Mouse (Mus musculus) heart, embryonic 12.5 days (tissue): ENCODE measurements around the gene Muc3. TPM values are rescaled to one million over a fixed set of nuclear protein-coding genes. Genes with fewer than 3 reads are reported as not detected.
"Not testable (repeated sequence)": the region's sequence is repeated elsewhere in the genome, so short reads cannot be mapped to it uniquely, and the experiment has no call there.

Source experiments
- ATAC-seq: fragments of 200-750 bp; cut with Nextera tagmentation; 2 replicates; pipeline ENCODE4 v1.8.0; 2017; ENCODE audit warnings: moderate TSS enrichment, moderate library complexity; ENCODE audit not compliant: insufficient number of reproducible peaks, low FRiP score
- H3K27ac ChIP-seq: fragments of 300-500 bp; sonication (generic); 2 replicates; pipeline ENCODE4 v1.5.1; 2016; ENCODE audit warnings: mild to moderate bottlenecking, moderate library complexity; ENCODE audit not compliant: poor library complexity, severe bottlenecking
- H3K27me3 ChIP-seq: fragments of 300-500 bp; sonication (generic); replicated peaks from 2 replicates; pipeline ENCODE4 v1.6.1; 2016; ENCODE audit warnings: mild to moderate bottlenecking, moderate library complexity
- H3K36me3 ChIP-seq: fragments of 300-500 bp; sonication (generic); 2 replicates; pipeline ENCODE4 v1.6.1; 2016; ENCODE audit warnings: mild to moderate bottlenecking, moderate library complexity
- H3K4me1 ChIP-seq: fragments of 300-500 bp; sonication (generic); replicated peaks from 2 replicates; pipeline ENCODE4 v1.6.1; 2016; ENCODE audit warnings: mild to moderate bottlenecking
- H3K4me2 ChIP-seq: fragments of 300-500 bp; sonication (generic); 2 replicates; pipeline ENCODE4 v1.6.1; 2016; ENCODE audit warnings: mild to moderate bottlenecking, moderate library complexity
- H3K4me3 ChIP-seq: fragments of 300-500 bp; sonication (generic); 2 replicates; pipeline ENCODE4 v1.5.1; 2016; ENCODE audit warnings: mild to moderate bottlenecking
- H3K9ac ChIP-seq: fragments of 300-500 bp; sonication (generic); 2 replicates; pipeline ENCODE4 v1.6.1; 2016; ENCODE audit warnings: mild to moderate bottlenecking, moderate library complexity
- H3K9me3 ChIP-seq: fragments of 300-500 bp; sonication (generic); replicated peaks from 2 replicates; pipeline ENCODE4 v1.6.1; 2016; ENCODE audit warnings: mild to moderate bottlenecking, moderate library complexity
- WGBS: fragments of 180-500 bp; shearing (Covaris S2); methylation state at CpG from one replicate; pipeline ENCODE4 v1.1.7; 2016; 5-methylcytosine and 5-hydroxymethylcytosine counted together
- polyA plus RNA-seq: library from polyadenylated mRNA; unstranded; fragments of >200 nt; fragmentation: Nextera tagmentation; extraction: Ambion mirVana; gene quantifications from 2 replicates; pipeline ENCODE4 v1.2.1, GENCODE M21; 2016

The Muc3 gene
- polyA plus RNA-seq, 1 experiment from 2014 or later = not detected

- H3K4me2 ChIP-seq = no peak overlapping the region
- H3K4me3 ChIP-seq = no peak overlapping the region
- 0 out of 2 replicates have a peak, but pooled peaks cover 3% of the 10 kb centered on the region for H3K4me1 ChIP-seq
- WGBS = 13% methylated on average over 14 of the region's 14 CpGs
- no peaks in the 10 kb centered on the region for H3K27me3 ChIP-seq
- H3K36me3 ChIP-seq = no peaks in the 10 kb centered on the region
- H3K9me3 ChIP-seq = no peaks in the 10 kb centered on the region
- H3K9ac ChIP-seq = peak overlapping the region; percentile 28; the same call in 1 of the 2 replicates
- no peak overlapping the region for H3K27ac ChIP-seq
- peak; percentile 72; the same call in 1 of the 2 replicates for ATAC-seq
Measured at GRCm38 (mm10) chr5:137122686-137123193, 26.4 kb downstream of the Muc3 start.

- H3K36me3 ChIP-seq = no peaks in the 10 kb centered on the region
- H3K27ac ChIP-seq = no peak overlapping the region
- WGBS = 69% methylated on average over 4 of the region's 4 CpGs
- H3K9me3 ChIP-seq = no peaks in the 10 kb centered on the region
- ATAC-seq = no peak
- H3K4me3 ChIP-seq = no peak overlapping the region
- H3K4me1 ChIP-seq = peaks cover 8% of the 10 kb centered on the region
- no peak overlapping the region for H3K4me2 ChIP-seq
- H3K9ac ChIP-seq = no peak overlapping the region
- no peaks in the 10 kb centered on the region for H3K27me3 ChIP-seq
Measured at GRCm38 (mm10) chr5:137121280-137121679, 27.8 kb downstream of the Muc3 start.

- Histone ChIP-seq H3K27me3 (no peaks in the 10 kb centered on the region), H3K4me2 (no peak overlapping the region), H3K4me1 (peaks cover 18% of the 10 kb centered on the region), H3K36me3 (peaks cover 9% of the 10 kb centered on the region), H3K9ac (no peak overlapping the region), H3K9me3 (0 out of 2 replicates have a peak, but pooled peaks cover under 1% of the 10 kb centered on the region), H3K27ac (no peak overlapping the region), H3K4me3 (no peak overlapping the region)
- ATAC-seq = no peak
- 76% methylated on average over 4 of the region's 4 CpGs for WGBS
Measured at GRCm38 (mm10) chr5:137118878-137119277, 30.2 kb downstream of the Muc3 start.

GRCm38 (mm10) chr5:137117994-137118393 lies 31.1 kb downstream of the Muc3 start:
- not testable (repeated sequence) for H3K27ac ChIP-seq, ATAC-seq
- peaks cover 18% of the 10 kb centered on the region for H3K4me1 ChIP-seq

GRCm38 (mm10) chr5:137116987-137117386 lies 32.1 kb downstream of the Muc3 start:
- peaks cover 26% of the 10 kb centered on the region for H3K36me3 ChIP-seq
- no peaks in the 10 kb centered on the region for H3K27me3 ChIP-seq
- 76% methylated on average over 2 of the region's 2 CpGs for WGBS
- 0 out of 2 replicates have a peak, but pooled peaks cover 2% of the 10 kb centered on the region for H3K9me3 ChIP-seq
- peak overlapping the region; percentile 88 for H3K4me2 ChIP-seq
- no peak overlapping the region for H3K4me3 ChIP-seq
- H3K9ac ChIP-seq = no peak overlapping the region
- peaks cover 15% of the 10 kb centered on the region for H3K4me1 ChIP-seq
- H3K27ac ChIP-seq = peak overlapping the region; percentile 83; the same call in 1 of the 2 replicates
- no peak for ATAC-seq

More at GRCm38 (mm10) chr5:137117994-137118393, 31.1 kb downstream of the Muc3 start:
- not testable (repeated sequence) for H3K9ac ChIP-seq, H3K27me3 ChIP-seq, H3K4me2 ChIP-seq, H3K9me3 ChIP-seq, H3K4me3 ChIP-seq
- H3K36me3 ChIP-seq = peaks cover 17% of the 10 kb centered on the region
- 90% methylated on average over 3 of the region's 3 CpGs for WGBS

GRCm38 (mm10) chr5:137115866-137116847 lies 33.0 kb downstream of the Muc3 start, which contains the start of gene Trim56:
TSS of gene Trim56 (minus strand) at chr5:137116209.
- Histone ChIP-seq H3K4me2 (peak within 1 kb of the TSS; percentile 88), H3K27me3 (no peaks in the 10 kb centered on the region), H3K4me1 (peaks cover 15% of the 10 kb centered on the region), H3K9me3 (0 out of 2 replicates have a peak, but pooled peaks cover 2% of the 10 kb centered on the region), H3K27ac (peak within 1 kb of the TSS; percentile 83), H3K36me3 (peaks cover 33% of the 10 kb centered on the region), H3K4me3 (peak within 1 kb of the TSS; percentile 79), H3K9ac (peak within 1 kb of the TSS; percentile 85)
- 6% methylated on average over 29 of the region's 29 CpGs for WGBS
- peak; percentile 88 for ATAC-seq

GRCm38 (mm10) chr5:137114891-137115561 lies 34.1 kb downstream of the Muc3 start:
- WGBS = 73% methylated on average over 9 of the region's 9 CpGs

GRCm38 (mm10) chr5:137111542-137112408 lies 37.3 kb downstream of the Muc3 start:
- 0 out of 2 replicates have a peak, but pooled peaks cover 2% of the 10 kb centered on the region for H3K9me3 ChIP-seq
- H3K27me3 ChIP-seq = no peaks in the 10 kb centered on the region
- peaks cover 33% of the 10 kb centered on the region for H3K36me3 ChIP-seq
- no peak overlapping the region for H3K4me2 ChIP-seq
- whole genome bisulfite sequencing = 87% methylated on average over 5 of the region's 5 CpGs
- peaks cover 16% of the 10 kb centered on the region for H3K4me1 ChIP-seq
- H3K9ac ChIP-seq = no peak overlapping the region
- H3K27ac ChIP-seq = no peak overlapping the region
- no peak overlapping the region for H3K4me3 ChIP-seq
- ATAC-seq = no peak

More at GRCm38 (mm10) chr5:137114891-137115561, 34.1 kb downstream of the Muc3 start:
- 0 out of 2 replicates have a peak, but pooled peaks cover 2% of the 10 kb centered on the region for H3K9me3 ChIP-seq
- H3K4me2 ChIP-seq = peak overlapping the region; percentile 88
- peak overlapping the region; percentile 83; the same call in 1 of the 2 replicates for H3K27ac ChIP-seq
- H3K9ac ChIP-seq = peak overlapping the region; percentile 85
- H3K36me3 ChIP-seq = peaks cover 33% of the 10 kb centered on the region
- ATAC-seq = no peak
- H3K4me1 ChIP-seq = peaks cover 15% of the 10 kb centered on the region
- H3K27me3 ChIP-seq = no peaks in the 10 kb centered on the region
- peak overlapping the region; percentile 79 for H3K4me3 ChIP-seq

GRCm38 (mm10) chr5:137110863-137111262 lies 38.3 kb downstream of the Muc3 start:
- no peak overlapping the region for H3K9ac ChIP-seq
- ATAC-seq = no peak
- no peak overlapping the region for H3K4me3 ChIP-seq
- H3K9me3 ChIP-seq = 0 out of 2 replicates have a peak, but pooled peaks cover 2% of the 10 kb centered on the region
- no peaks in the 10 kb centered on the region for H3K27me3 ChIP-seq
- no peak overlapping the region for H3K27ac ChIP-seq
- H3K36me3 ChIP-seq = peaks cover 33% of the 10 kb centered on the region
- H3K4me2 ChIP-seq = no peak overlapping the region
- 87% methylated on average over 12 of the region's 12 CpGs for WGBS
- peaks cover 11% of the 10 kb centered on the region for H3K4me1 ChIP-seq
